23 mouse cellular contexts compared by ENCODE assay signal in the genomic region with DNA sequence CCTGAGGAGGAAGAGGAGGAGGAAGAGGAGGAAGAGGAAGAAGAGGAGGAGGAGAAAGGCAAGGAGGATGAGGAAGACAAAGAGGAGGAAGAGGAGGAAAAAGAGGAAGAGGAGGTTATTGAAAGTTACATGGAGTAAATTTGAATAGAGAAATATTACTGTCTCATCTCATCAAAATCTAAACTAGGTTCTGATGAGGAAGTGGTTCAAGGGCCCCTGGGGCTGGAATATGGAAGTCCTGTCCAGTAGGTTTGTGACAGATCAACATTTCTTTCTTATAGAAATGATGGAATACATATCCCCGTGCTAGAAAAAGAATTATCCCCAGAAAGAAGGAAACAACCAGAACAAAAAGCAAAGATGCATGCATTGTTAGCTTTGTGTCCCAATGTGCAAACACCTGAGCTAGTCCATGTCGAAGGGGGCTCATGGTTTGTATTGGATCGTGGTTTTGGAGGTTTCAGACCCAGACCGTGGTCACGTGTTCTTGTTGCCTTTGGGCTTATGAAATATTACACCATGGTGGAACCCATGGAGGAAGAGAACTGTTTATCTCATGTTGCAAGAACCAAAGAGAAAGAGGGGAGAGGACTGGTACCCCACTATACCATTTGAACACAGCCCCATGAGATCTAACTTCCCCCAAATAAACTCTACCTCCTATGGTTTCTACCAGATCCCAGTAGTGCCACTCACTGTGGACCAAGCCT. TPM values are rescaled to one million over a fixed set of nuclear protein-coding genes. Genes with fewer than 3 reads are reported as not detected.
"Had no signal": no experiment of that assay in that cellular context is flagged by ENCODE, and none has a peak within 500 bp of the region (broad histone marks: within the 10 kb centered on the region; RNA-seq: fewer than 3 reads in every experiment).

No protein-coding gene starts in this region.

- H3K4me2 ChIP-seq: limb, embryonic 13.5 days; liver, embryonic 12.5 days; liver, embryonic 15.5 days; lung, embryonic 15.5 days; midbrain, embryonic 13.5 days; neural tube, embryonic 12.5 days; neural tube, embryonic 15.5 days had no signal

- H3K4me3 ChIP-seq: limb, embryonic 10.5 days; limb, embryonic 13.5 days; liver, embryonic 12.5 days; liver, embryonic 15.5 days; lung, embryonic 15.5 days; midbrain, embryonic 13.5 days; neural tube, embryonic 12.5 days; neural tube, embryonic 15.5 days had no signal

- ATAC-seq: liver, embryonic 12.5 days; midbrain, embryonic 13.5 days had no signal

- H3K27me3 ChIP-seq: limb, embryonic 13.5 days; liver, embryonic 12.5 days; liver, embryonic 15.5 days; lung, embryonic 15.5 days; midbrain, embryonic 13.5 days; neural tube, embryonic 12.5 days; neural tube, embryonic 15.5 days had no signal

- H3K9ac ChIP-seq: limb, embryonic 13.5 days; liver, embryonic 12.5 days; liver, embryonic 15.5 days; lung, embryonic 15.5 days; midbrain, embryonic 13.5 days; neural tube, embryonic 12.5 days; neural tube, embryonic 15.5 days had no signal

- H3K9me3 ChIP-seq: limb, embryonic 10.5 days; limb, embryonic 13.5 days; liver, embryonic 12.5 days; liver, embryonic 15.5 days; lung, embryonic 15.5 days; midbrain, embryonic 13.5 days; neural tube, embryonic 12.5 days; neural tube, embryonic 15.5 days had no signal

- H3K27ac ChIP-seq: limb, embryonic 10.5 days; limb, embryonic 13.5 days; liver, embryonic 12.5 days; liver, embryonic 15.5 days; lung, embryonic 15.5 days; neural tube, embryonic 12.5 days; neural tube, embryonic 15.5 days; stomach, postnatal 0 days had no signal

- H3K36me3 ChIP-seq: limb, embryonic 10.5 days; limb, embryonic 13.5 days; liver, embryonic 12.5 days; liver, embryonic 15.5 days; lung, embryonic 15.5 days; midbrain, embryonic 13.5 days; neural tube, embryonic 12.5 days; neural tube, embryonic 15.5 days had no signal

- DNase-seq: kidney, adult 11 months; kidney, adult 8-10 months; kidney, postnatal 14 days; kidney, postnatal 4 days; liver; lung, adult 18-20 months; right cerebral cortex, adult 18-20 months; right cerebral cortex, postnatal 14 days; right cerebral cortex, postnatal 4 days; thymus, adult 18-20 months; thymus, postnatal 4 days had no signal

RNA-seq across cellular contexts. Expression of a gene that starts 14.9 kb away (rescaled TPM):
- total RNA-seq: layer of hippocampus, adult 18-20 months; layer of hippocampus, postnatal 14 days; left cerebral cortex, postnatal 25 days had no signal
- polyA plus RNA-seq: liver, embryonic 12.5 days; liver, embryonic 15.5 days had no signal
